Mouse (Mus musculus): ENCODE data around the gene Vezt.

Gene Vezt

GRCm38 (mm10) chr10:93912136-93912855 lies 123.3 kb downstream of the Vezt start:
- DNase-seq (ENCODE audit: low spot score in 2 of 2): no peak

GRCm38 (mm10) chr10:93911326-93911725 lies 124.3 kb downstream of the Vezt start:
- DNase-seq (ENCODE audit: low spot score in 2 of 2): no peak

GRCm38 (mm10) chr10:93909811-93910446 lies 125.7 kb downstream of the Vezt start:
- DNase-seq (ENCODE audit: low spot score in 2 of 2): no peak

GRCm38 (mm10) chr10:93909015-93909414 lies 126.6 kb downstream of the Vezt start:
- DNase-seq (ENCODE audit: low spot score in 2 of 2): no peak

- DNase-seq (ENCODE audit: low spot score in 2 of 2): no peak
These were observed 127.1 kb downstream of the Vezt start for GRCm38 (mm10) chr10:93908540-93908939.

- DNase-seq (ENCODE audit: low spot score in 2 of 2): no peak
These were observed 128.2 kb downstream of the Vezt start for GRCm38 (mm10) chr10:93907376-93907775.

- no peak for DNase-seq (ENCODE audit: low spot score in 2 of 2)
These were observed 135.7 kb downstream of the Vezt start for GRCm38 (mm10) chr10:93899907-93900306.

- no peak for DNase-seq (ENCODE audit: low spot score in 2 of 2)
These were observed 136.3 kb downstream of the Vezt start for GRCm38 (mm10) chr10:93899303-93899702.

- no peak for DNase-seq (ENCODE audit: low spot score in 2 of 2)
These were observed 138.5 kb downstream of the Vezt start, which contains the start of gene Metap2 for GRCm38 (mm10) chr10:93897043-93897646. TSS of gene Metap2 (minus strand) at chr10:93897093.

- DNase-seq (ENCODE audit: low spot score in 2 of 2): no peak
These were observed 143.1 kb downstream of the Vezt start for GRCm38 (mm10) chr10:93892551-93892950.

- DNase-seq (ENCODE audit: low spot score in 2 of 2): no peak
These were observed 144.6 kb downstream of the Vezt start for GRCm38 (mm10) chr10:93891031-93891430.

GRCm38 (mm10) chr10:93890565-93890964 lies 145.1 kb downstream of the Vezt start:
- no peak for DNase-seq (ENCODE audit: low spot score in 2 of 2)

- DNase-seq (ENCODE audit: low spot score in 2 of 2): peak; percentile 63 to 73
These were observed 145.6 kb downstream of the Vezt start for GRCm38 (mm10) chr10:93889976-93890375.

- DNase-seq (ENCODE audit: low spot score in 2 of 2): peak; percentile 94
These were observed 146.1 kb downstream of the Vezt start for GRCm38 (mm10) chr10:93889579-93889950.

Measured in right cerebral cortex, postnatal 10 days (tissue).